ENCODE assay signal across 13 mouse cellular contexts in the genomic region with DNA sequence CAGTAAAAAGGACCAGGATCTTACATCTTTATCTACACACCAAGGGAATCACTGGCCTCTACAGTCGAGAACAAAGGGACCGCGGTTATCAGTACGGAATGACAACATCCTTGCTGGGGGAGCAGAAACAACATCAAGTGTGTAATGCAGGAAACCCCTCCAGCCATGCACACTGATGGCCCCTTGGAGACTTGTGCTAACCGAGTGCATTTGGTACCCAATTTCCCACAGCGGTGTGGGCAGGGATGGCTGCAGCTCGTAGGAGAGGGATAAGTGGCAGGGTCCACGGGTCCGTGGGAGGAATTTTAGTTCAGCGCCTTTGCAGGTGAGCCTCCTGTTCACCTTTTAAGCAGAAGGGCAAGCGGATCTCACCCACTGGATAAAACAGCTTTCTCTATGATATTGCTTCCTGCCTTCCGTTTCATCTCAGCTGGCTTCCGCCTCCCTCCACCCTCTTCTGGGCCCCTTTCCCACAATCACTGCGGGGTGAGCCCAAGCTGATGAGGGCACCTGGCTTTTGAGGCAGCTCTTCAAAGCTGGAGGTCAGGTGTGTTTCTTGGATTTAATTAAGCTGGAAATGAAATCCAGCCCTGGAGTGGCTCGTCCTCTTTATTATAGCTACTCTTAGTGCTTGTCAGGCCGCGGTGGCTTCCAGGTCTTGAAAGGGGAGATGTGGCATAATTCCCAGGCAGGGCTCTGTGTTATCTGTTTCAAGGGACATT.
DNase-seq lines count a peak whose midpoint lies in the region; ATAC-seq and TF ChIP-seq lines count a peak whose summit lies in the region.
"Had no signal": no experiment of that assay in that cellular context is flagged by ENCODE, and none has a peak within 500 bp of the region (broad histone marks: within the 10 kb centered on the region; RNA-seq: fewer than 3 reads in every experiment).

No protein-coding gene starts in this region.

- WGBS in heart, embryonic 14.5 days: 44% methylated on average over 17 of the region's 17 CpGs
- 39% methylated on average over 17 of the region's 17 CpGs for WGBS in heart, adult 2 months
- WGBS in hindbrain, embryonic 12.5 days: 58% methylated on average over 17 of the region's 17 CpGs
- 34% methylated on average over 17 of the region's 17 CpGs for WGBS in neural tube, embryonic 13.5 days
- 33% methylated on average over 17 of the region's 17 CpGs for WGBS in kidney, embryonic 14.5 days

- no peak for TF ChIP-seq CTCF in heart, adult 2 months (IDR thresholded peaks at IDR 0.05)

- no peak overlapping the region for H3K27ac ChIP-seq in heart, embryonic 14.5 days (replicated peaks in 1 of 2; ENCODE audit: control insufficient read depth in 1 of 2, insufficient read depth in 1 of 2, low read depth in 2 of 2, low read length in 2 of 2)
- no peak overlapping the region for H3K27ac ChIP-seq in heart, adult 2 months
- peak overlapping the region; percentile 64 for H3K27ac ChIP-seq in hindbrain, embryonic 12.5 days
- H3K27ac ChIP-seq in neural tube, embryonic 13.5 days (replicated peaks): peak overlapping the region; percentile 78
- no peak overlapping the region for H3K27ac ChIP-seq in kidney, embryonic 14.5 days (ENCODE audit: low read depth, low read length)
- H3K27ac ChIP-seq: embryonic facial prominence, embryonic 12.5 days; limb, embryonic 15.5 days had no signal

- H3K36me3 ChIP-seq in heart, embryonic 14.5 days (ENCODE audit: control insufficient read depth, insufficient read depth, low read length): no peaks in the 10 kb centered on the region
- H3K36me3 ChIP-seq in heart, adult 2 months (ENCODE audit: control insufficient read depth, insufficient read depth, low read length): no peaks in the 10 kb centered on the region
- H3K36me3 ChIP-seq in hindbrain, embryonic 12.5 days: no peaks in the 10 kb centered on the region
- H3K36me3 ChIP-seq in neural tube, embryonic 13.5 days: no peaks in the 10 kb centered on the region
- no peaks in the 10 kb centered on the region for H3K36me3 ChIP-seq in kidney, embryonic 14.5 days (ENCODE audit: control insufficient read depth, insufficient read depth, low read length)
- H3K36me3 ChIP-seq: embryonic facial prominence, embryonic 12.5 days; limb, embryonic 15.5 days had no signal

- H3K79me2 ChIP-seq in heart, adult 2 months (replicated peaks; ENCODE audit: control insufficient read depth, insufficient read depth, low read length): no peaks in the 10 kb centered on the region

- peaks cover 6% of the 10 kb centered on the region in 2 experiments; a peak in 2 of 4 replicates for H3K4me1 ChIP-seq in heart, embryonic 14.5 days (ENCODE audit: control insufficient read depth in 2 of 2, insufficient read depth in 2 of 2, low read length in 2 of 2)
- no peaks in the 10 kb centered on the region for H3K4me1 ChIP-seq in heart, adult 2 months (ENCODE audit: control insufficient read depth, insufficient read depth, low read length)
- H3K4me1 ChIP-seq in hindbrain, embryonic 12.5 days: peaks cover 19% of the 10 kb centered on the region
- H3K4me1 ChIP-seq in neural tube, embryonic 13.5 days (replicated peaks): peaks cover 28% of the 10 kb centered on the region
- no peaks in the 10 kb centered on the region for H3K4me1 ChIP-seq in kidney, embryonic 14.5 days (ENCODE audit: control insufficient read depth, insufficient read depth, low read length)

- no peak for TF ChIP-seq EP300 in heart, adult 2 months (IDR thresholded peaks at IDR 0.05; ENCODE audit: insufficient read depth, low read depth, low read length)

- 0 out of 2 replicates have a peak overlapping the region, but pooled peaks have one; percentile 6 for H3K4me2 ChIP-seq in heart, embryonic 14.5 days (ENCODE audit: low read length)
- H3K4me2 ChIP-seq in hindbrain, embryonic 12.5 days (replicated peaks): no peak overlapping the region
- 0 out of 2 replicates have a peak overlapping the region, but pooled peaks have one; percentile 2 for H3K4me2 ChIP-seq in neural tube, embryonic 13.5 days
- no peak overlapping the region for H3K4me2 ChIP-seq in kidney, embryonic 14.5 days (replicated peaks; ENCODE audit: low read depth, low read length)
- H3K4me2 ChIP-seq: embryonic facial prominence, embryonic 12.5 days; limb, embryonic 15.5 days had no signal

- H3K9ac ChIP-seq in heart, embryonic 14.5 days (ENCODE audit: low read length): no peak overlapping the region
- no peak overlapping the region for H3K9ac ChIP-seq in heart, adult 2 months (ENCODE audit: low read depth, low read length)
- H3K9ac ChIP-seq in hindbrain, embryonic 12.5 days: no peak overlapping the region
- no peak overlapping the region for H3K9ac ChIP-seq in neural tube, embryonic 13.5 days
- no peak overlapping the region for H3K9ac ChIP-seq in kidney, embryonic 14.5 days (ENCODE audit: low read depth, low read length)
- H3K9ac ChIP-seq: embryonic facial prominence, embryonic 12.5 days; limb, embryonic 15.5 days had no signal

- no peak for ATAC-seq in heart, embryonic 14.5 days (ENCODE audit: insufficient number of reproducible peaks, insufficient read depth, low FRiP score, low read depth)
- 0 out of 2 replicates have a peak, but pooled peaks have one; percentile 26 for ATAC-seq in hindbrain, embryonic 12.5 days (ENCODE audit: low FRiP score)
- ATAC-seq in neural tube, embryonic 13.5 days (ENCODE audit: low read depth): 0 out of 2 replicates have a peak, but pooled peaks have one; percentile 41
- no peak for ATAC-seq in kidney, embryonic 14.5 days (ENCODE audit: low FRiP score, low TSS enrichment)

- H3K9me3 ChIP-seq in heart, embryonic 14.5 days (ENCODE audit: control insufficient read depth, low read length): 0 out of 2 replicates have a peak, but pooled peaks cover 4% of the 10 kb centered on the region
- no peaks in the 10 kb centered on the region for H3K9me3 ChIP-seq in hindbrain, embryonic 12.5 days (replicated peaks)
- H3K9me3 ChIP-seq in neural tube, embryonic 13.5 days: no peaks in the 10 kb centered on the region
- no peaks in the 10 kb centered on the region for H3K9me3 ChIP-seq in kidney, embryonic 14.5 days (ENCODE audit: control insufficient read depth, low read length)
- H3K9me3 ChIP-seq: embryonic facial prominence, embryonic 12.5 days; limb, embryonic 15.5 days had no signal

- DNase-seq in heart, adult 2 months: no peak
- DNase-seq in cerebellum, adult 9-10 months: peak; percentile 16
- DNase-seq in adrenal gland, postnatal 36 days: no peak
- DNase-seq: kidney, adult 2 months; lung, postnatal 10 days; thymus, postnatal 14 days had no signal

- no peaks in the 10 kb centered on the region for H3K27me3 ChIP-seq in heart, embryonic 14.5 days (ENCODE audit: control insufficient read depth, insufficient read depth, low read length)
- no peaks in the 10 kb centered on the region for H3K27me3 ChIP-seq in heart, adult 2 months (ENCODE audit: control insufficient read depth, insufficient read depth, low read length)
- H3K27me3 ChIP-seq in hindbrain, embryonic 12.5 days: no peaks in the 10 kb centered on the region
- no peaks in the 10 kb centered on the region for H3K27me3 ChIP-seq in neural tube, embryonic 13.5 days
- H3K27me3 ChIP-seq in kidney, embryonic 14.5 days (ENCODE audit: control insufficient read depth, insufficient read depth, low read length): no peaks in the 10 kb centered on the region
- H3K27me3 ChIP-seq: CH12.LX; embryonic facial prominence, embryonic 12.5 days had no signal

- H3K4me3 ChIP-seq in heart, embryonic 14.5 days (ENCODE audit: control insufficient read depth in 1 of 2, insufficient read depth in 1 of 2, low read depth in 1 of 2, low read length in 2 of 2): no peak overlapping the region
- H3K4me3 ChIP-seq in heart, adult 2 months: no peak overlapping the region
- no peak overlapping the region for H3K4me3 ChIP-seq in hindbrain, embryonic 12.5 days
- no peak overlapping the region for H3K4me3 ChIP-seq in neural tube, embryonic 13.5 days
- no peak overlapping the region for H3K4me3 ChIP-seq in kidney, embryonic 14.5 days (ENCODE audit: low read length)
- H3K4me3 ChIP-seq: embryonic facial prominence, embryonic 12.5 days; limb, embryonic 15.5 days had no signal

- TF ChIP-seq POLR2A in heart, adult 2 months (IDR thresholded peaks at IDR 0.05; ENCODE audit: insufficient read depth, low read depth, low read length): no peak

- intact Hi-C loops in heart, adult 2 months (cut with DNase I): no loop called here

Comparison
In these comparisons a context has a peak if more than half of its experiments do, and no peak if none do; other contexts are left out.
1. ATAC-seq: peak in hindbrain, embryonic 12.5 days (single experiment) and neural tube, embryonic 13.5 days (single experiment); none in heart, embryonic 14.5 days (single experiment) and kidney, embryonic 14.5 days (single experiment).
2. H3K27ac ChIP-seq: peak in hindbrain, embryonic 12.5 days (single experiment) and neural tube, embryonic 13.5 days (single experiment); none in heart, embryonic 14.5 days (0 of 2), heart, adult 2 months (single experiment) and kidney, embryonic 14.5 days (single experiment).
3. H3K4me2 ChIP-seq: peak in heart, embryonic 14.5 days (single experiment) and neural tube, embryonic 13.5 days (single experiment); none in hindbrain, embryonic 12.5 days (single experiment) and kidney, embryonic 14.5 days (single experiment).